Mouse (Mus musculus) spleen, adult 2 months (tissue): ENCODE measurements around the gene As3mt. TPM values are rescaled to one million over a fixed set of nuclear protein-coding genes. Genes with fewer than 3 reads are reported as not detected.

Experiments
- DNase-seq, 2 experiments: peaks; one replicate each; pipeline versions ENCODE4 v3.0.0 to v3.0.0-alpha.2; 2012 to 2021; ENCODE audit warnings: low spot score in 2 of 2, low read depth in 1 of 2
- H3K27ac ChIP-seq: fragments of 200-500 bp; 2 replicates; pipeline ENCODE4 v1.5.1; 2012; ENCODE audit warnings: low read length, inconsistent platforms; ENCODE audit not compliant: insufficient read depth
- H3K27me3 ChIP-seq: fragments of 200-500 bp; 2 replicates; pipeline ENCODE4 v1.6.1; 2012; ENCODE audit warnings: mild to moderate bottlenecking, moderate library complexity, low read length, inconsistent platforms; ENCODE audit not compliant: control insufficient read depth, insufficient read depth
- H3K36me3 ChIP-seq: fragments of 200-500 bp; 2 replicates; pipeline ENCODE4 v1.6.1; 2012; ENCODE audit warnings: mild to moderate bottlenecking, low read length, inconsistent platforms; ENCODE audit not compliant: control insufficient read depth, insufficient read depth
- H3K4me1 ChIP-seq: fragments of 200-500 bp; 2 replicates; pipeline ENCODE4 v1.6.1; 2011; ENCODE audit warnings: inconsistent platforms; ENCODE audit not compliant: control insufficient read depth, insufficient read depth, insufficient read length
- H3K4me3 ChIP-seq: fragments of 200-500 bp; 2 replicates; pipeline ENCODE4 v1.5.1; 2011; ENCODE audit warnings: mild to moderate bottlenecking, inconsistent platforms; ENCODE audit not compliant: insufficient read depth, insufficient read length; ENCODE audit errors: extremely low read depth
- CTCF ChIP-seq: fragments of 200-500 bp; IDR thresholded peaks from 2 replicates; pipeline ENCODE4 v1.5.1; 2011; ENCODE audit warnings: mild to moderate bottlenecking, inconsistent platforms; ENCODE audit not compliant: insufficient read depth, insufficient read length, insufficient replicate concordance; ENCODE audit errors: extremely low read depth
- POLR2A ChIP-seq: fragments of 200-500 bp; IDR thresholded peaks from 2 replicates; pipeline ENCODE4 v1.6.1; 2011; ENCODE audit warnings: low read depth, low read length, inconsistent platforms
- whole genome bisulfite sequencing: fragments of 180-500 bp; shearing (Covaris S2); methylation state at CpG from one replicate; pipeline ENCODE4 v1.1.7; 2018; 5-methylcytosine and 5-hydroxymethylcytosine counted together
- polyA plus RNA-seq: library from polyadenylated mRNA; depleted of rRNA; stranded (reverse); fragments of >200 nt; gene quantifications from 2 replicates; pipeline ENCODE4 v1.2.3, GENCODE M21; 2012

The As3mt gene
- polyA plus RNA-seq, 1 experiment, result 6.0 TPM

DNA sequence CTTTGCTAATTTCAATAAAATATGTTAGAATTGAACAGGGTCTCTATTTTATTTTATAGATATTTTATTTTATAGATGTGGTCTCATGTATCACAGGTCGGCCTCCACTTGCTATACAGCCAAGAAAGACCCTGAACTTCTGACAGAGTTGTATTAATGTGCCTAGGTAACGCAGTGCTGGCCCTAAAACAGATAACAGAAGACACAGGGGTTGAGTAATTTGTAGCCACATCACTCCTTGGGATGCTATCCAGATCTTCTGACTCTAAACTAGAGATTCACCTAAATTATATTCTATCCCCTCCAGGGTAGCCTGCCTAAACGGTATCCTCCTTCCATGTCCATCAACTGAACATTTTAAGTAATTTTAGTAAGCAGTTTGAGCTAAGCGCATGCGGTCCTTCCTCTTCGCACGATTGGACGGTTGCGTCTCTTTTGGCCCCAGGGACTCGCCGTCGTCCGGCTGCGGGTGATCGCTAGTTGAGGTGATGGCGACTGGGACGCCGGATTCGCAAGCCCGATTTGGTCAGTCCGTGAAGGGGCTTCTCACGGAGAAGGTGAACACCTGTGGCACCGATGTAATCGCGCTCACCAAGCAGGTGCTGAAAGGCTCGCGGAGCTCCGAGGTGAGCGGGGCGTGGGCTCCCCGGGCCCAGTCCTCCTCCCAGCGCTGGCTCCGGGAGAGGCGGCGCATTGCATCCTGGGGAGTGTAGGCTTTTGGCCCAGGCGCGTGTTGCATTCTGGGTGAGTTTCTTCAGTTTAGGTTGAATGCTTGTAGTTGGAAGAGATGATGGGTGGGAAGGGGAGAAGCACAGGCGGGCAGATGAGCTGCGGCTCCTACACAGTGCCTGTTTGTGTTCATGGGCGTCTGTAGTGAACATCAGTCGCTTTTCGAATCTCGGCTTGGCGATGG is 17.5 kb upstream of the As3mt start, which contains the start of gene Borcs7:
TSS of gene Borcs7 (plus strand) at position 447 of the 913 bp plus-strand sequence.
- 3% methylated on average over 44 of the region's 44 CpGs for WGBS

DNA sequence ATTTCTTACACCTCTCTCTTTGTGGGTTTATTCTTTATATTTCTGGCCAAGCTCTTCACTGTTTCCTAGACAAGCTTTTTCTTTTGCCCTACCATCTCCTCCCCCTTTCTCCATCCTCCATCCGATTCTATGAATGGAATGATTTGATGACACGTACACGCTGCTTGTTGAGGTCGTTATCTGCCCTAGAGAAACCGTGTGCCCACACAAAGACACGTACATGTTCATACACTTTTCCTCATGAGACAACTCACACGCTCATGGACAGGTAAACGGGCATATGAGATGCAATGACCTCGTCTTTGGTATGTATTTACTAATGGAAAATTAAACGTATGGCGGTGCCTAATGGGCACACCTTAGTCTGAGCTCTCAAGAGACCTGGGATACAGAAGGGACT is 16.9 kb upstream of the As3mt start:
- no peaks in the 10 kb centered on the region for H3K36me3 ChIP-seq
- no peak for DNase-seq
- TF ChIP-seq CTCF, result no peak
- no peak for TF ChIP-seq POLR2A
- peaks cover 2% of the 10 kb centered on the region; the same call in 1 of the 2 replicates for H3K4me1 ChIP-seq
- no peaks in the 10 kb centered on the region for H3K27me3 ChIP-seq
- H3K27ac ChIP-seq, result no peak overlapping the region
- H3K4me3 ChIP-seq, result peak overlapping the region; percentile 84; the same call in 1 of the 2 replicates
- 81% methylated on average over 11 of the region's 11 CpGs for WGBS

More for the DNA sequence above, 17.5 kb upstream of the As3mt start, which contains the start of gene Borcs7:
- peak; percentile 59 to 91 for DNase-seq
- Histone ChIP-seq H3K4me1 (peaks cover 2% of the 10 kb centered on the region; the same call in 1 of the 2 replicates), H3K4me3 (peak within 1 kb of the TSS; percentile 84), H3K36me3 (no peaks in the 10 kb centered on the region), H3K27me3 (no peaks in the 10 kb centered on the region), H3K27ac (peak within 1 kb of the TSS; percentile 74)
- no peak; the same call in 1 of the 2 replicates for TF ChIP-seq POLR2A
- TF ChIP-seq CTCF, result no peak

DNA sequence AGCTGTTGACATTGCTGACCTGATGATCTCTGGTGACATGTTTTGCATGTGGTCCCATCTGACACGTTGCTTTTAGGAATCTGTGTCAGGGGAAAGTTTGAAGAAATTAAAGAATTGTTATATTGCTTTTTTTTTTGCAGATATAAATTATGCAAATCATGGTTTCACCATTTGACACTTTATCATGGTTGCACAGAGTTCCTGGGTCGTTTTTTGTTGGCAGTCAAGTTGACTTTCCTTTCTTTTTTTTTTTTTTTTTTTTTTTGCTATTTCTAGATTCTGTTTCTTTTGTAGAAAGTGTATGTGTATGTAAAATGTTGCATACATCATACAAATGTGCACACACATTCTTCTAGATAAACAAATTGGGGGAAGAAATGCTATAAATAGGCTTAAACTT is 16.2 kb upstream of the As3mt start:
- no peak overlapping the region for H3K27ac ChIP-seq
- DNase-seq, result no peak
- peaks cover 2% of the 10 kb centered on the region; the same call in 1 of the 2 replicates for H3K4me1 ChIP-seq
- TF ChIP-seq CTCF (no peak), POLR2A (no peak)
- H3K4me3 ChIP-seq, result no peak overlapping the region
- no peaks in the 10 kb centered on the region for H3K27me3 ChIP-seq
- 59% methylated on average over 2 of the region's 2 CpGs for WGBS
- no peaks in the 10 kb centered on the region for H3K36me3 ChIP-seq

DNA sequence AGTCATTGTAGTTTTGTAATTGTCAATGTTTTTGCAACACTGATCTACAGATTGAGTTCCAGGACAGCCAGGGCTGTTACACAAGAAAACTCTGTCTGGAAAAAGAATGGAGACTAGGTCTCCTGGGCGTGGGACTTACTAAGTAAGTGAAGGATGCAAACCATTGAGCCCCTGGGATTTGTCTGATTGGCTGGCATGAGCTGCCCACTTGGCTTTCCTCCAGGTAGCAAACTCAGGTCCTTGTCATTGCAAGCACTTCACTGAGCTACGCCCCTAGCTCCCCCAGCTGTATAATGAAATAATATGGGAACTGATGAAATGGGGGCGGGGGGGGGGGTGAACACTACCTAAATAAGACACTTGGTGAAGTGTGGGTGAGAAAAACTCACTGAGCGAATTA is 14.1 kb upstream of the As3mt start:
- no peak for DNase-seq
- Histone ChIP-seq H3K27ac (no peak overlapping the region), H3K36me3 (no peaks in the 10 kb centered on the region), H3K27me3 (no peaks in the 10 kb centered on the region), H3K4me3 (no peak overlapping the region), H3K4me1 (peaks cover 10% of the 10 kb centered on the region; the same call in 1 of the 2 replicates)
- TF ChIP-seq CTCF, result no peak
- no peak for TF ChIP-seq POLR2A
- 86% methylated on average over 4 of the region's 4 CpGs for WGBS

DNA sequence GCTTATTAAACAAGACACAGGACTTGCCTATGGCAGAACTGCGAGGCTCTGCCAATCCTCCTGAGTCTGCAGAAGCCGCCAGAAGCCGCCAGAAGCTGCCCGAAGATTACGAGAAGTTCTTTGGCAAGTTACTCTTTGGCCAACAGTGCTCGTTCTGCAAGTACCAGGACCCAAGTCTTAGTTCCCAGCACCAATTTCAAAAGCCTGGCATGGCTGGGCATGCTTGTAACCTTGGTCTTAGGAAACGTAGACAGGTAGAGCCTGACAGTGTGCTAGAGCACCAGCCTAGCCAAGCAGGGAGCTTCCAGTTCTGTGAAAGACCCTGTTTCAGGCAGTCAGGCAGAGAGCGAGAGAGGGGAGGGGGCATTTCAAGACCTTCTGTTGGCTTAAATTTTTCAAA is 10.8 kb upstream of the As3mt start:
- Histone ChIP-seq H3K4me1 (peaks cover 11% of the 10 kb centered on the region; the same call in 1 of the 2 replicates), H3K27me3 (no peaks in the 10 kb centered on the region), H3K36me3 (no peaks in the 10 kb centered on the region), H3K4me3 (no peak overlapping the region), H3K27ac (no peak overlapping the region)
- 94% methylated on average over 8 of the region's 8 CpGs for WGBS
- TF ChIP-seq CTCF, result no peak
- no peak for TF ChIP-seq POLR2A
- no peak for DNase-seq

DNA sequence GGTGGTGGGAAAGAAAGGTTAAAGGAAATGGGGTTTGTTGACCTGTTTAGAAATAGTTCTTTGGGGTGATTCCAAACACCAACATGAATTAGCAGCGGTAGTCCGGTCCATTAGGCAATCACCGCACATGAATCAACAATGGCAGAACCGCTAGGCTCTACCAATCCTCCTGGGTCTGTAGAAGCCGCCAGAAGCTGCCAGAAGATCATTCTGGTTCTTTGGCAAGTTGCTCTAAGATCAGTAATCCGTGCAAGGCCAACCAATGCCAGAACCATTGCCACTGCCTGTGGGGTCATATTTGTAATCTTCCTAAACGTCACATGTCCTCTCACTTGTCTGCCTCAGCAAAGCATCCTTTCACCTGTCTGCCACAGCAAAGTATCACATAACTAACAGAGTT is 10.3 kb upstream of the As3mt start:
- WGBS, result 94% methylated on average over 7 of the region's 7 CpGs
- TF ChIP-seq CTCF, result no peak
- no peak for TF ChIP-seq POLR2A
- Histone ChIP-seq H3K27ac (peak overlapping the region; percentile 61; the same call in 1 of the 2 replicates), H3K4me3 (no peak overlapping the region), H3K4me1 (peaks cover 11% of the 10 kb centered on the region; the same call in 1 of the 2 replicates), H3K27me3 (no peaks in the 10 kb centered on the region), H3K36me3 (no peaks in the 10 kb centered on the region)
- no peak for DNase-seq
